Mouse (Mus musculus) heart, adult 18-20 months (tissue): Measurements from ENCODE around the gene Il17f. TPM values are rescaled to one million over a fixed set of nuclear protein-coding genes. Genes with fewer than 3 reads are reported as not detected.
"Not testable (repeated sequence)": the region's sequence is repeated elsewhere in the genome, so short reads cannot be mapped to it uniquely, and the experiment has no call there.

Experiments used
- DNase-seq, 2 experiments: peaks; one replicate each; pipeline ENCODE4 v3.0.0; 2021 to 2022; ENCODE audit warnings: mixed read lengths in 1 of 2
- long read RNA-seq, 2 experiments: library from polyadenylated mRNA; stranded (forward); transcript quantifications; one replicate each; pipeline ENCODE4 v2.0.0; 2021
- total RNA-seq, 2 experiments: library from RNA; stranded (reverse); gene quantifications; 2 replicates each; pipeline ENCODE4 v1.2.3; 2021

Gene Il17f
- not detected for total RNA-seq
- long read RNA-seq, experiment 1, result 0 reads
- long read RNA-seq, experiment 2, result 0 reads

GRCm38 (mm10) chr1:20790517-20790916, at the start of gene Il17f:
TSS of gene Il17f (minus strand) at chr1:20790617.
- not testable (repeated sequence) for DNase-seq

- no peak for DNase-seq
Observed at GRCm38 (mm10) chr1:20839911-20840310, 49.5 kb upstream of the Il17f start.

- DNase-seq, result no peak
Observed at GRCm38 (mm10) chr1:20836551-20837125, 46.2 kb upstream of the Il17f start.

- DNase-seq, result no peak
Observed at GRCm38 (mm10) chr1:20833141-20833511, 42.7 kb upstream of the Il17f start.

GRCm38 (mm10) chr1:20832473-20833140, 42.2 kb upstream of the Il17f start:
- DNase-seq, result no peak

- DNase-seq, result no peak
Observed at GRCm38 (mm10) chr1:20830546-20830945, 40.1 kb upstream of the Il17f start.

GRCm38 (mm10) chr1:20828061-20828460, 37.6 kb upstream of the Il17f start:
- no peak for DNase-seq

GRCm38 (mm10) chr1:20825036-20825435, 34.6 kb upstream of the Il17f start:
- no peak for DNase-seq

GRCm38 (mm10) chr1:20823906-20824305, 33.5 kb upstream of the Il17f start:
- no peak for DNase-seq

GRCm38 (mm10) chr1:20823471-20823870, 33.1 kb upstream of the Il17f start:
- no peak for DNase-seq

- DNase-seq, result no peak
Observed at GRCm38 (mm10) chr1:20820959-20821358, 30.5 kb upstream of the Il17f start.

- DNase-seq, result peak; percentile 94 to 97
Observed at GRCm38 (mm10) chr1:20819771-20820605, 29.6 kb upstream of the Il17f start, which contains the start of gene Mcm3. TSS of gene Mcm3 (minus strand) at chr1:20820312.

- DNase-seq, result no peak
Observed at GRCm38 (mm10) chr1:20817596-20817995, 27.2 kb upstream of the Il17f start.

GRCm38 (mm10) chr1:20817172-20817571, 26.8 kb upstream of the Il17f start:
- peak in 1 of 2 experiments; percentile 9 for DNase-seq

- no peak for DNase-seq
Observed at GRCm38 (mm10) chr1:20814521-20814920, 24.1 kb upstream of the Il17f start.

- no peak for DNase-seq
Observed at GRCm38 (mm10) chr1:20804526-20804925, 14.1 kb upstream of the Il17f start.

- no peak for DNase-seq
Observed at GRCm38 (mm10) chr1:20801682-20802390, 11.4 kb upstream of the Il17f start.

- no peak for DNase-seq
Observed at GRCm38 (mm10) chr1:20801275-20801674, 10.9 kb upstream of the Il17f start.

- DNase-seq, result no peak
Observed at GRCm38 (mm10) chr1:20795178-20795577, 4.8 kb upstream of the Il17f start.

- no peak for DNase-seq
Observed at GRCm38 (mm10) chr1:20794760-20795159, 4.3 kb upstream of the Il17f start.

GRCm38 (mm10) chr1:20791414-20791813, 997 bp upstream of the Il17f start:
- no peak for DNase-seq

- no peak for DNase-seq
Observed at GRCm38 (mm10) chr1:20788419-20788818, 2.0 kb downstream of the Il17f start.
